ENCODE assay signal across 13 mouse cellular contexts in the genomic region with DNA sequence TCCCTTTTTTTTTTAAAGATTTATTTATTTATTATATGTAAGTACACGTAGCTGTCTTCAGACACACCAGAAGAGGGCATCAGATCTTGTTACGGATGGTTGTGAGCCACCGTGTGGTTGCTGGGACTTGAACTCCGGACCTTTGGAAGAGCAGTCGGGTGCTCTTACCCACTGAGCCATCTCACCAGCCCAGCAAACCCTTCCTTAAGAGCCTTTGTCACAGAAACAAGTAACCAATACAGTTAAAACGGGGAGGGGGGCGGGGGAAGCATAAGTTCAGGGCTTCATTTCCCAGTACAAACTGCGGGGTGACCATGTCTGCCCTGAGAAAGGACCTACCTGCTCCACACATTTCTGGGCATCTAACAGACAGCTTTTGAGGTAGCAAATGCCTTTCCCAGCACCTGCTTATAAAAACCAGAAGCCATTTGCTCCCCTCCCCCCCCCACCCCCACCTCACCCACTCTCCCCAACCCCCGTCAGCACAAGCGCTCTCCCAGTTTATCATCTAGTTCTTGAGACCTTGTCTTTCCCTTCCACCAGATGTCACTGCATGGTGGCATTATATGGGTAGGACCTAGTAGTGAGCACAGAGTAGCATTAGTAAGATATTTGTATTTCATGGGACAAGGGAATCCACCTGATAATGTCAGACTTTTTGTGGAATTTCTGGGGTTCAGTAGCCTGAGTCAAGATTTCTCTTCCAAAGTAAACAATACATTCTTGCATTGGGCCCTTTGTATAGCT. TPM values are rescaled to one million over a fixed set of nuclear protein-coding genes. Genes with fewer than 3 reads are reported as not detected.
DNase-seq lines count a peak whose midpoint lies in the region; ATAC-seq and TF ChIP-seq lines count a peak whose summit lies in the region.
"Had no signal": no experiment of that assay in that cellular context is flagged by ENCODE, and none has a peak within 500 bp of the region (broad histone marks: within the 10 kb centered on the region; RNA-seq: fewer than 3 reads in every experiment).

No protein-coding gene starts in this region.

- H3K27ac ChIP-seq in hindbrain, postnatal 0 days = no peak overlapping the region
- H3K27ac ChIP-seq in hindbrain, embryonic 14.5 days = no peak overlapping the region
- no peak overlapping the region for H3K27ac ChIP-seq in midbrain, postnatal 0 days (ENCODE audit: low read depth, low read length)
- no peak overlapping the region for H3K27ac ChIP-seq in midbrain, embryonic 13.5 days

- H3K9ac ChIP-seq in hindbrain, postnatal 0 days (replicated peaks; ENCODE audit: low read length) = no peak overlapping the region
- H3K9ac ChIP-seq in hindbrain, embryonic 14.5 days = no peak overlapping the region
- H3K9ac ChIP-seq in midbrain, postnatal 0 days (replicated peaks; ENCODE audit: low read length, poor library complexity, severe bottlenecking) = no peak overlapping the region
- H3K9ac ChIP-seq in midbrain, embryonic 13.5 days (replicated peaks) = no peak overlapping the region

- no peak overlapping the region for H3K4me2 ChIP-seq in hindbrain, postnatal 0 days (ENCODE audit: low read depth, low read length)
- no peak overlapping the region for H3K4me2 ChIP-seq in hindbrain, embryonic 14.5 days (replicated peaks)
- no peak overlapping the region for H3K4me2 ChIP-seq in midbrain, postnatal 0 days (ENCODE audit: low read depth, low read length, poor library complexity, severe bottlenecking)
- H3K4me2 ChIP-seq in midbrain, embryonic 13.5 days (replicated peaks) = no peak overlapping the region

- H3K27me3 ChIP-seq in hindbrain, postnatal 0 days (ENCODE audit: insufficient read depth, low read length) = no peaks in the 10 kb centered on the region
- H3K27me3 ChIP-seq in hindbrain, embryonic 14.5 days (ENCODE audit: control insufficient read depth, insufficient read depth, low read length) = no peaks in the 10 kb centered on the region
- H3K27me3 ChIP-seq in midbrain, postnatal 0 days (ENCODE audit: insufficient read depth, low read length) = no peaks in the 10 kb centered on the region
- H3K27me3 ChIP-seq in midbrain, embryonic 13.5 days = no peaks in the 10 kb centered on the region

- peak; percentile 39 for DNase-seq in adrenal gland, postnatal 14 days
- no peak for DNase-seq in adrenal gland, adult 2 months
- peak; percentile 63 for DNase-seq in hindbrain, postnatal 0 days (ENCODE audit: low spot score)
- no peak for DNase-seq in hindbrain, embryonic 14.5 days (ENCODE audit: low spot score)
- peak; percentile 66 for DNase-seq in midbrain, postnatal 0 days (ENCODE audit: low spot score)
- DNase-seq in retina, embryonic 14.5 days (ENCODE audit: low spot score) = peak; percentile 44
- DNase-seq in cerebellum, adult 11 months = no peak

- H3K36me3 ChIP-seq in hindbrain, postnatal 0 days (ENCODE audit: insufficient read depth, low read length) = peaks cover 16% of the 10 kb centered on the region; the same call in 1 of the 2 replicates
- H3K36me3 ChIP-seq in hindbrain, embryonic 14.5 days (replicated peaks; ENCODE audit: control insufficient read depth, insufficient read depth) = peaks cover 17% of the 10 kb centered on the region
- H3K36me3 ChIP-seq in midbrain, postnatal 0 days (ENCODE audit: insufficient read depth, low read length) = peaks cover 16% of the 10 kb centered on the region
- peaks cover 25% of the 10 kb centered on the region for H3K36me3 ChIP-seq in midbrain, embryonic 13.5 days

- 0 out of 2 replicates have a peak, but pooled peaks have one; percentile 55 for ATAC-seq in hindbrain, postnatal 0 days
- ATAC-seq in hindbrain, embryonic 14.5 days (ENCODE audit: low FRiP score) = no peak
- ATAC-seq in midbrain, postnatal 0 days (ENCODE audit: low FRiP score) = no peak
- ATAC-seq in midbrain, embryonic 13.5 days = no peak

- 51% methylated on average over 10 of the region's 10 CpGs for WGBS in hindbrain, postnatal 0 days
- WGBS in hindbrain, embryonic 14.5 days = 53% methylated on average over 10 of the region's 10 CpGs
- WGBS in midbrain, postnatal 0 days = 49% methylated on average over 10 of the region's 10 CpGs
- WGBS in midbrain, embryonic 13.5 days = 59% methylated on average over 10 of the region's 10 CpGs

- H3K4me1 ChIP-seq in hindbrain, postnatal 0 days (ENCODE audit: insufficient read depth, low read length) = no peaks in the 10 kb centered on the region
- H3K4me1 ChIP-seq in hindbrain, embryonic 14.5 days (replicated peaks; ENCODE audit: control insufficient read depth, insufficient read depth, low read length) = 0 out of 2 replicates have a peak, but pooled peaks cover 3% of the 10 kb centered on the region
- H3K4me1 ChIP-seq in midbrain, postnatal 0 days (ENCODE audit: insufficient read depth, low read length) = no peaks in the 10 kb centered on the region
- H3K4me1 ChIP-seq in midbrain, embryonic 13.5 days (replicated peaks) = peaks cover 6% of the 10 kb centered on the region; the same call in 1 of the 2 replicates

- no peaks in the 10 kb centered on the region for H3K9me3 ChIP-seq in hindbrain, postnatal 0 days (ENCODE audit: low read length)
- no peaks in the 10 kb centered on the region for H3K9me3 ChIP-seq in hindbrain, embryonic 14.5 days (ENCODE audit: control insufficient read depth, low read length)
- no peaks in the 10 kb centered on the region for H3K9me3 ChIP-seq in midbrain, postnatal 0 days (ENCODE audit: low read length)
- no peaks in the 10 kb centered on the region for H3K9me3 ChIP-seq in midbrain, embryonic 13.5 days

- TF ChIP-seq CTCF in hindbrain, postnatal 0 days (IDR thresholded peaks at IDR 0.05; ENCODE audit: low read depth) = peak; percentile 62
- peak; percentile 71 for TF ChIP-seq CTCF in midbrain, postnatal 0 days (IDR thresholded peaks at IDR 0.05)

- no peak overlapping the region for H3K4me3 ChIP-seq in hindbrain, postnatal 0 days (ENCODE audit: low read length)
- H3K4me3 ChIP-seq in hindbrain, embryonic 14.5 days (replicated peaks; ENCODE audit: low read length) = no peak overlapping the region
- H3K4me3 ChIP-seq in midbrain, postnatal 0 days (ENCODE audit: low read depth, low read length) = no peak overlapping the region
- H3K4me3 ChIP-seq in midbrain, embryonic 13.5 days (replicated peaks) = no peak overlapping the region

RNA-seq across cellular contexts. Expression of gene Dynll2, which starts 13.6 kb away (rescaled TPM):
- 154 and 174 TPM in 2 replicates for total RNA-seq in adrenal gland, postnatal 14 days (2021)
- 100 to 1,000 TPM; 158 to 251 TPM for total RNA-seq in adrenal gland, adult 2 months (2021)
- 168 and 197 TPM in 2 replicates for polyA plus RNA-seq in adrenal gland, adult 2 months (2012; rRNA removed)
- 51.3 and 62.1 TPM in 2 replicates for total RNA-seq in hindbrain, postnatal 0 days (2014; rRNA removed)
- 59.7 and 60.5 TPM in 2 replicates for polyA plus RNA-seq in hindbrain, postnatal 0 days (2015; fragmentation: Nextera tagmentation; extraction: Ambion mirVana)
- polyA plus RNA-seq in hindbrain, embryonic 14.5 days (2014; fragmentation: Nextera tagmentation; extraction: Ambion mirVana) = 30.1 and 32.8 TPM in 2 replicates
- total RNA-seq in midbrain, postnatal 0 days (2014; rRNA removed) = 72.1 and 89.8 TPM in 2 replicates
- 54.5 and 56.8 TPM in 2 replicates for polyA plus RNA-seq in midbrain, postnatal 0 days (2015; fragmentation: Nextera tagmentation; extraction: Ambion mirVana)
- 43.3 and 52.5 TPM in 2 replicates for polyA plus RNA-seq in midbrain, embryonic 13.5 days (2015; fragmentation: Nextera tagmentation; extraction: Ambion mirVana)

RNA-seq across cellular contexts. Expression of gene Olfr464, which starts 53.0 kb away (rescaled TPM):
- total RNA-seq in adrenal gland, postnatal 14 days (2021) = not detected in 2 replicates
- total RNA-seq in adrenal gland, adult 2 months (2021) = not detected
- not detected in 2 replicates for polyA plus RNA-seq in adrenal gland, adult 2 months (2012; rRNA removed)
- 0.29 and 0.37 TPM in 2 replicates for total RNA-seq in hindbrain, postnatal 0 days (2014; rRNA removed)
- 0.16 TPM in 1 of 2 replicates, not detected in the other for polyA plus RNA-seq in hindbrain, postnatal 0 days (2015; fragmentation: Nextera tagmentation; extraction: Ambion mirVana)
- 0.26 TPM in 1 of 2 replicates, not detected in the other for polyA plus RNA-seq in hindbrain, embryonic 14.5 days (2014; fragmentation: Nextera tagmentation; extraction: Ambion mirVana)
- 0.22 and 0.24 TPM in 2 replicates for total RNA-seq in midbrain, postnatal 0 days (2014; rRNA removed)
- polyA plus RNA-seq in midbrain, postnatal 0 days (2015; fragmentation: Nextera tagmentation; extraction: Ambion mirVana) = not detected in 2 replicates
- not detected in 2 replicates for polyA plus RNA-seq in midbrain, embryonic 13.5 days (2015; fragmentation: Nextera tagmentation; extraction: Ambion mirVana)
- total RNA-seq: heart, postnatal 4 days; layer of hippocampus, postnatal 14 days; megakaryocyte-erythroid progenitor cell, adult 5-6 weeks had no signal
- polyA plus RNA-seq: gonadal fat pad, adult 2 months; limb, embryonic 14.5 days had no signal

Comparison
In these comparisons a context has a peak if more than half of its experiments do, and no peak if none do; other contexts are left out.
1. DNase-seq: peak in adrenal gland, postnatal 14 days (single experiment), hindbrain, postnatal 0 days (single experiment), midbrain, postnatal 0 days (single experiment) and retina, embryonic 14.5 days (single experiment); none in adrenal gland, adult 2 months (single experiment), hindbrain, embryonic 14.5 days (single experiment) and cerebellum, adult 11 months (single experiment).